Mouse (Mus musculus) ES-Bruce4 (cell line): Measurements from ENCODE around the gene Epha10.

Experiments used
- CTCF ChIP-seq: IDR thresholded peaks from one replicate; pipeline ENCODE4 v1.8.1; 2011; ENCODE audit warnings: low read depth, low read length
- POLR2A ChIP-seq: IDR thresholded peaks from one replicate; pipeline ENCODE4 v1.8.1; 2011; ENCODE audit warnings: low read length; ENCODE audit not compliant: insufficient read depth

- TF ChIP-seq CTCF (no peak), POLR2A (no peak)
Observed at GRCm38 (mm10) chr4:124950181-124951035, 69.7 kb downstream of the Epha10 start.
